Mouse (Mus musculus) liver, embryonic 14.5 days (tissue): ENCODE measurements around the gene Slc25a13.

ENCODE experiments used
- CTCF ChIP-seq: IDR thresholded peaks from 2 replicates; pipeline ENCODE4 v1.5.1; 2016; ENCODE audit warnings: antibody characterized with exemption, low read depth, control low read depth
- EP300 ChIP-seq: IDR thresholded peaks from 2 replicates; pipeline ENCODE4 v1.6.1; 2016; ENCODE audit warnings: antibody characterized with exemption, low read depth

DNA sequence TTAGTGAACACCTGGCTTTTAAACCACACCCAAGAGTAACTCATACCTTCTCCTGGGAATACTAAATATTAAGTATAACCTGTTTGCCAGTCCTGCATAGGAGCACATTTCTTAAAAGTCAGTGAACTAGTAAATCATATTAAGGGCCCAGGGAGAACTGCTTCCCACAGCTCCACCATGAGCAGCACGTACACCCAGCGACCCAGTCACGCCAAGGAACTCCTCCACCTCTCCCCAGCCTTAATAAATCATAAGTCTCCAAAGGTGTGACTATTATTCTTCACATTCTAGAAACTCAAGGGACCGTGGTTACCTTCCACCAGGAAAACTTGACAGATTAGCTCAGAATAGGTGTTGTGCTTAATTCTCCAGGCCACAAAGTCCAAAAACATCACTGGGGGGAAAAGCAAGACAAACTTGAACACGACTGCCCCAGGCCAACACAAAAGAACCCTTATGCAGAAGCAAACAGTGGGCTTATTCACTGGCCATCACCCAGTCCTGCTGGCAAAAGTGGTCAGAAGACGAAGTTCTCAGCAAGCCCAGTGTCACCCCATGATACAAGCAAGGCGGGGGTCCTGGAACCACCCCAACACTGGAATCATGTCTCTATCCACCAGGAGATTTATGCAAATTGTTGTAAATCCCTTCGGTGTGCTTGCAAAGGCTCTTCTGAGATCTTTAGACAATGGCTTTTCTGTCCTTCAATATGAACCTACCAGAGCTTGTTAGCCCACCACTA lies 25.2 kb downstream of the Slc25a13 start:
- TF ChIP-seq CTCF (no peak), EP300 (no peak)
